Mouse (Mus musculus): ENCODE data around the gene Uvrag.
"Not testable (repeated sequence)": the region's sequence is repeated elsewhere in the genome, so short reads cannot be mapped to it uniquely, and the experiment has no call there.

DNA sequence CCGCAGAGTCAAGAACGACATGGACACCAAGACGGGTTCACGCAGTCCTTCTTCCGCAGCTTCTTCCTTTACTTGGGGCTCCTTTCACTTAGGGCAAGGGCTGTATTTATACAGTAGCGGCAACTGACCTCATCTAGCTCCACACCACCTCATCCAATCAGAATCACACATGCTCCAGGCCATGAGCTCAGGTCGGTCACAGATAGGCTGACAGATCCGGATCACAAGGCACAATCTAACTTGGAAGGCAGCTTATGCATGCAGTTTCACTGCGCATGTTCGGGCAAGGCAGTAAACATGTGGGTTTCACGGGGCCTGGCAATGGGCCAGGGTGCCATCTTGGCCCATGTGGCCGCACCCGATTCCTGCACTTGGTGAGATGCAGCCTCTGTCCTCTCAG, 177.4 kb downstream of the Uvrag start:
- TF ChIP-seq CTCF (IDR thresholded peaks at IDR 0.05); POLR2A (IDR thresholded peaks at IDR 0.05; ENCODE audit: insufficient read depth, low read depth, low read length); EP300 (IDR thresholded peaks at IDR 0.05; ENCODE audit: insufficient read depth, low read depth, low read length): not testable (repeated sequence)

Measured in heart, adult 2 months (tissue).